Mouse (Mus musculus) CD4-positive helper T cell, adult 2 months (primary cell): ENCODE data around the gene Krtcap2.

Experiments
- DNase-seq: peaks from one replicate; pipeline ENCODE4 v3.0.0-alpha.2; 2012; ENCODE audit warnings: low read depth, missing footprints, low spot score

Gene Krtcap2

GRCm38 (mm10) chr3:89225321-89225815, 20.4 kb upstream of the Krtcap2 start:
- DNase-seq = no peak

- no peak for DNase-seq
These were observed 19.8 kb upstream of the Krtcap2 start for GRCm38 (mm10) chr3:89225918-89226317.

GRCm38 (mm10) chr3:89226361-89226760, 19.4 kb upstream of the Krtcap2 start:
- DNase-seq = no peak

GRCm38 (mm10) chr3:89226900-89227299, 18.9 kb upstream of the Krtcap2 start, which contains the start of gene Mtx1:
TSS of gene Mtx1 (minus strand) at chr3:89227088.
- DNase-seq = no peak

GRCm38 (mm10) chr3:89227307-89228179, 18.2 kb upstream of the Krtcap2 start:
- DNase-seq = peak; percentile 90

- DNase-seq = peak; percentile 86
These were observed 17.6 kb upstream of the Krtcap2 start for GRCm38 (mm10) chr3:89228180-89228549.

GRCm38 (mm10) chr3:89228836-89229235, 16.9 kb upstream of the Krtcap2 start, which contains the start of gene Muc1:
TSS of gene Muc1 (plus strand) at chr3:89229057.
- peak; percentile 22 for DNase-seq

- DNase-seq = no peak
These were observed 16.5 kb upstream of the Krtcap2 start for GRCm38 (mm10) chr3:89229276-89229675.

- DNase-seq = no peak
These were observed 15.2 kb upstream of the Krtcap2 start for GRCm38 (mm10) chr3:89230561-89230960.

- DNase-seq = peak; percentile 61
These were observed 14.4 kb upstream of the Krtcap2 start for GRCm38 (mm10) chr3:89231345-89231744.

- DNase-seq = no peak
These were observed 13.9 kb upstream of the Krtcap2 start for GRCm38 (mm10) chr3:89231772-89232275.

GRCm38 (mm10) chr3:89232614-89233013, 13.2 kb upstream of the Krtcap2 start:
- no peak for DNase-seq

- DNase-seq = no peak
These were observed 12.1 kb upstream of the Krtcap2 start for GRCm38 (mm10) chr3:89233562-89234110.

GRCm38 (mm10) chr3:89236516-89236915, 9.2 kb upstream of the Krtcap2 start:
- DNase-seq = no peak

- no peak for DNase-seq
These were observed 8.1 kb upstream of the Krtcap2 start for GRCm38 (mm10) chr3:89237682-89238081.

GRCm38 (mm10) chr3:89238494-89238893, 7.3 kb upstream of the Krtcap2 start:
- no peak for DNase-seq

GRCm38 (mm10) chr3:89242331-89242895, 3.4 kb upstream of the Krtcap2 start:
- DNase-seq = peak; percentile 50

- peak; percentile 74 for DNase-seq
These were observed 2.2 kb upstream of the Krtcap2 start for GRCm38 (mm10) chr3:89243609-89244008.

- peak; percentile 54 for DNase-seq
These were observed 1.4 kb upstream of the Krtcap2 start for GRCm38 (mm10) chr3:89244158-89244981.

GRCm38 (mm10) chr3:89244982-89245687, 631 bp upstream of the Krtcap2 start:
- peak; percentile 72 for DNase-seq
